Mouse (Mus musculus) monocyte, adult 5-6 weeks (primary cell): ENCODE results near the gene Inhbb. TPM values are rescaled to one million over a fixed set of nuclear protein-coding genes. Genes with fewer than 3 reads are reported as not detected.

ENCODE experiments used
- ATAC-seq: fragments of 153-309, 156-312 bp; replicated peaks from 2 replicates; pipeline ENCODE4 v1.8.0; 2017; ENCODE audit warnings: mild to moderate bottlenecking; ENCODE audit not compliant: low TSS enrichment, insufficient number of reproducible peaks, severe bottlenecking, poor library complexity, low FRiP score
- total RNA-seq: library from RNA; stranded (forward); fragments of 200-1000, 200-491, 200-594 nt; gene quantifications from 3 replicates; pipeline ENCODE4 v1.2.3, GENCODE M21; 2017

Gene Inhbb
- total RNA-seq, result not detected in 3 replicates

DNA sequence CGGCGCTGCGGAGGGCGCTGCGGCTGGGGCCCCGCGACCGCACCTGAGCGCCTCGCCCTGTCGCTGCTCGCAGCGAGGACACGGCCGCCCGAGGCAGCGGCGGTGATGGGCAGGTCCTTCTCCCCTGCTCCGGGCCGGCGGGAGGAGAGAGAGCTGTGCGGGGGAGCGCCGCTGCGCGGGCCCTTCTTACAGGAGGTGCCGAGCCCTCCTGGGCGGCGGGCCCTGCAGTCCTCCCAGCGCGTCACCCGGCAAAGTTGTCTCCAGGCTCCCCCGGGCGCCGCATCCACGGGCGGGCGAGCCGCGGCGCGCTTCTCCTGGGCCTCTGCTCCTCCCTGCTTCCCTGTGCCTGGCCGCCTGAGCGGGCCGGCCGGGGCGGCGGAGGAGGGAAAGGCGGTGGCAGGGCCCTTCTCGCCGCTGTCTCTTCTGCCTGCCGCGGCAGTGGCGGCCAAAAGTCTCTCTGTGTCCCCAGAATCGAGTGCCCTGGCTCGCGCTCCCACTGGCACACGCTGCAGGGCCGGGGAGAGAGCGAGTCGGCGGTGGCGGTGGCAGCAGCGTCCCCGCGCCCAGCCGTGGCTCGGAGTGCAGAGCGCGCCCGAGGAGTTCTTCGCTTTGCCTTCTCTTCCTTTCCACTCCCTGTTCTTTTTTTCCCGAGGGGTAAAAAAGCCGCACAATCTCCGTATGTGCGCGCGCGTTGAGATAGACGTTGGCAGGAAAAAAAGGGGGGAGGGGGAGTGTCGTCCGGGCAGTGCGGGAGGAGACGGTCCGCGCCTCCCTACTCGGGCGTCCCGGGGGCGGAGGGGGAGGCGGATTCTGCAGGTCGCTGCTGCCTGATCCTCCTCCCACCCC, at the start of gene Inhbb:
Gene Inhbb, minus strand, starts transcription at position 673 of the 846 bp plus-strand sequence.
- ATAC-seq, result no peak

DNA sequence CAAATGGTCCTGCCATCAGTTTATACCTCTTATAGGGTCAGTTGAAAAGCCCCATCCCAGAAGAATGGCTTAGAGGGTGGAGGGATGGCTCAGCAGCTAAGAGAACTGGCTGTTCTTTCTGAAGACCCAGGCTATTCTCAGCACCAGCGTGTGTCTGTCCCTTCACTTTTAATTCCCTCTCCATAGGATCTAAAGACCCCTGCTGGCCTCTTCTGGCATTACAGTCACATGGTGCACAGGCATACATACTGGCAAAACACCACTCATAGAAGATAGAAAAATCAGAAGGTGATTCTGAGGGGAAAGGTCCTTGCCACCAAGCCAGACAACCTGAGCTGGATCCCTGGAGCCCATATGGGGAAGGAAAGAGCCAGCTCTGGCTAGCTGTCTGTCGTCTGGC, 41.3 kb upstream of the Inhbb start:
- ATAC-seq, result peak; percentile 42; the same call in 1 of the 2 replicates

DNA sequence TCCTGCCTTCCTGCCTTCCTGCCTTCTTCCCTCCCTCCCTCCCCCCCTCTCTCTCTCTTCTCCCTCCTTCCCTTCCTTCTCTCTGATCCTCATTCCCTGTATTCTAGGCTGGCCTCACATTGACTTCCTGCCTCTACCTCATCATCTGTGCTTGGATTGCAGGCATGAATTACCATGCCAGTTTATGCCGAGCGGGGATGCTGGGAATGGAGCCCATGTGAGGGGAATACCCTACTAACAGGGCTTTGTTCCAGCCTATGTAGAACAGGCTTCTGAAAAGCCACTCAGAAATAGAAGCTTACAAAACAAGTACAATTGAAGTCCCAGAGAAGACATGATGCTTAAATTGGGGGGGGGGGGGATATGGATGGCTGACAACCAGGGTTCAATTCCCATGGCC, 38.0 kb upstream of the Inhbb start:
- no peak for ATAC-seq

- no peak for ATAC-seq
These were observed 36.1 kb upstream of the Inhbb start for GRCm38 (mm10) chr1:119457993-119458605.

DNA sequence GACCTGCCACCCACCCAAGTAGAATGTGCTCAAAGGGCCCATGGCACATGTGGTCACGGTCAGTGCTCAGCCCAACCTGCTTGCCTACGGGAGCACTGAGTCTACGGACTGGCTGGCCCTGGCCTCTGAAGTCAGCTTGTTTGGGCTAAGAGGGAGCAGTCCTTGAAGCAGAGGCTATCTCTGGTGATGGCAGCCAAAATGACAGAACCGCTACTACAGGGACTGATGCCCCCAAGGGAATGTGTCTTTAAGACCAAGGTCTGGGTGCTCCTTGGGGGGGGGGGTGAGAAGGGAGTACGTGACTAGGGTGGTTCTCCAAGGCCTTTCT, 35.4 kb upstream of the Inhbb start:
- ATAC-seq, result no peak

GRCm38 (mm10) chr1:119456671-119457527, 34.9 kb upstream of the Inhbb start:
- 0 out of 2 replicates have a peak, but pooled peaks have one; percentile 13 for ATAC-seq

DNA sequence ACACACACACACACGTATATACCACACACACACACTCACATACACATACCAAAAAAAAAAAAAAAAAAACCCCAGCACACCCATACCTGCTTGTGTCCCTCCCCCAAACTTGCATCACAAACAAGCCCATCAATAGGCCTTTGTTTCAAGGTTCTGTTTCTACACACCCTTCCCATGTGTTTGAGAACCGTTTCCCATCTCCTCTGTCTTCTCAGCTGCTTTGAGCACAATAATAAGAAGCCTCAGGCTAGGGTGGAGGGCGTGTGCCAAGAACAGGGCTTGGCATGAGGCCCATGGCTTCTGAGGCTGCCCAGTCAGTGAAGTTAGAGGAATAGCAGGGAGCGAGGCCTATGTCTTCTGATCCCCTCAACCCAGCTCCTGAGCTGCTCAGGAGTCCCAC, 31.7 kb upstream of the Inhbb start:
- ATAC-seq, result no peak

GRCm38 (mm10) chr1:119451417-119451816, 29.4 kb upstream of the Inhbb start:
- no peak for ATAC-seq

DNA sequence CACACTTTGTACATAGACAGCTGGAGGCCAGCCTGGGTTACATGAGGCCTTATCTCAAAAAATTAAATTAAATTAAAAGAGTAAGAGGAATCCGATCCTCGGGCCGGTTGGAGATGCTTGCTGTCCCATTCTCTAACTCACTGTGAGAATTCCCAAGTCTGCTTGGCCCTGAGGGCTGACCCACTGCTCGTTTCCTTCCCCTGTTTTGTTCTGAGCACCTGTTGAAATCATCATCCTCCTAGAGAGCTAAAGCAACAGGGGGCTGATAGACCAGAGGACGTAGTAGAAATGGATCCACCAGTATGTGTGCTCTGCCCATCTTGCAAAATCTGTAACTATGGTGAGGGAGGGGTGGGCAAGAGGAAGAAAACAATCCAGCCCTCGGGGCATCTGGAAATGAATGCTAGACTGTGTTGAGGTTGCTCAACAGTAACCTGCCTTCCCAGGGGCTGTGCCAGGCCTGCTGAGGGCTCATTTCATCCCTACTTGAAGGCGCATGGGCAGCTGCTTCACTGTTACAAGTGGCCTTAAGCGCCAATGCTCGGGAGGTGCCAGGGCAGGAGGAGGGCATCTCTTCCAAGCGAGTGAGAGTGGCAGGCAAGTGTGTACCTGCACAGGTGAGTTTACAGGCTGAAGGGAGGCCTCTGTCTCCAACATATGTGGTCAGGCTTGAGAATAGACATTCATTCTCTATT, 28.8 kb upstream of the Inhbb start:
- no peak for ATAC-seq

DNA sequence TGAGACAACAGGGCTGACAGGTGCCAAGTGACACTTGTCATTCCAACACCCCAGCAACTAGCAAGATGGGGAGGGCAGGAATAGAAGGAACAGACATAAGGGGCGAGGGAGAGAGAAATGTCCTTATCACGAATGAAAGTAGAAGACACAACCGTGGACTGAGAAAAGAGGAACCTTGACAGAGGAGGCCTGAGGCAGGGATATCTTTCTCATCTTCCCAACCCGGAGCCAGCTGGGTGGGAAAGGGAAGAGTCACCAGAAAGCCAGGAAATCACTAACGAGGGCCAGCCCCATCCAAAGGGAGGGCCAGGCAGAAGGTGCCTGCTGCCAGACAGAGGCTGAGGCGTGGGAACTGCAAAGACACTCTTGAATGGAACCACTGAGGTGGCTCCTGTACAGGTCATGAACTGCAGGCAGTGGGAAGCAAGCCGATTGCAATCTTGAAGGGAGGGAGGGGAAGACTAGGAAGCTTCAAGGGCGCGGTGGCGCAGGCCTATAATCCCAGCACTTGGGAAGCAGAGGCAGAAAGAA, 24.8 kb upstream of the Inhbb start:
- ATAC-seq, result no peak

DNA sequence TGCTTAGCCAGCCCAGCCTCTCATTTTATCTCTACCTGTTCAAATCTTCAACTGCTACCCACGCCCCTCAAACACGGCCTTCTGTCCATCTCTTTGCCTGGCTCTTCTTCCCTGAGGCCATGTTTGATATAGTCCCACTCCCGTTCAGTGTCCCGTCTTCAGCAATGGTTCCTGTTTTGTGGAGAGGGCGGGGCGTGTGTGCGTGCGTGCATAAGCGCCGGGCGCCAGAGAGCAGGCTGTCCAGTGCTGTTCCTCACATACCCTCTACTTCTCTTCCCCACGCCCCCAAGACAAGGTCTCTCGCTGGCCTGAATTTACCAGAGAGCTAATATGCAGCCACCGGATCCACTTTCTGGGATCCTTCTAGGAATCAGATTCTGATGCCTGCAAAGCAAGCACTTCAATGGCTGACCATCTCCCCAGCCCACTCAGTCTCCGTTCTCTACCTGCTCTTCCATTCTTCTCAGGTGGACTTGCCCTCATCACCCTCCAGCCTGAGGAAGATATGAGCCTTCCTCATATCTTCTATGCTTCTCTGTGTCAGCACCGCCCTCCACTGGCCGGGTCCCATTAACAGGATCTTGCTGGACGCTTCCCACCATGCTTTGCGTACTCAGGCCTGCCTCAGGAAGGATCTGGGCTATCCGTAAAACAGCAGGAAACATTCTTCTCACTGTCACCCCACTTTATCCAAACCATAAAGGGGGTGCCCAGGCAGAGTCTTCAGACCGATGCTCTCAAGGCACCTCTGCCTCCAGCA, 21.7 kb upstream of the Inhbb start:
- no peak for ATAC-seq

DNA sequence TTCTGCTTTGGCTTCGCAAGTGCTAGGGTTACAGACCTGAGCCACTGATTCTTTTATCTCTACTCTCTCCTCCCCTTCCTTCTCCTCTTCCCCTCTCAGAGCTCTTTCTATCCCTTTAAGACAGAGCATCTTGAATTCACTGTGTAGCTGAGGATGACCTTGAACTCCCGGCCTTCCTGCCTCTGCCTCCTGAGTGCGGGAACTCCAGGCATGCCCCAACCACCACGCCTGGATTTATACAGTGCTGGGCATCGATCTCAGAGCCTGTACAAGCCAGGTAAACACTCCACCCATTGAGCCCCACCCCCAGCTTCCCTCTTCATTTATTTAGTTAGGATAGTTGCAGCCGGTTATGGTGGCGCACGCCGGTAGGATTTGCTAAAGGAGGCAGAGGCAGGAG, 20.9 kb upstream of the Inhbb start:
- no peak for ATAC-seq

DNA sequence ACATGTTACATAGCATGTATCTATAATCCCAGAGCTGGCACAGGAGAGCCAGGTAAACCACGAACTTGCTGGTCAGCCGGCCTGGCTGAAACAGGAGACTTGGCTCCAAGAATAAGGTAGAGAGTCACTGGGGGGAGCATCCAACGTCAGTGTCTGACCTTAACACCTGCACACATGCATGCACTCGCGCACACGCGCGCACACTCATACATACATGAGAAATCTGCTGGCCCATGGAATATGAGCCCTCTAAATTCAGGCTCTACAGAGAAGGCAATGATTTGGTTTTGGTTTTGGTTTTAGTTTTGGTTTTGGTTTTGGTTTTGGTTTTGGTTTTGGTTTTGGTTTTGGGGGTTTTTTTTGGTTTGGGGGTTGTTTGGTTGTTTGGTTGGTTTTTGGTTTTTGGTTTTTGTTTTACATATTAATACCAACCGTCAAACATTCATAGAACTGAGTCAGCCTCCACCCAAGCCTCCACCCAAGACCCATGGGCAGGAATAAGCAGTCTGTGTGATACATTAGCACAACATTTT, 16.1 kb upstream of the Inhbb start:
- no peak for ATAC-seq

GRCm38 (mm10) chr1:119437401-119437800, 15.4 kb upstream of the Inhbb start:
- ATAC-seq, result no peak

- no peak for ATAC-seq
These were observed 2.3 kb upstream of the Inhbb start for GRCm38 (mm10) chr1:119424141-119424860.

DNA sequence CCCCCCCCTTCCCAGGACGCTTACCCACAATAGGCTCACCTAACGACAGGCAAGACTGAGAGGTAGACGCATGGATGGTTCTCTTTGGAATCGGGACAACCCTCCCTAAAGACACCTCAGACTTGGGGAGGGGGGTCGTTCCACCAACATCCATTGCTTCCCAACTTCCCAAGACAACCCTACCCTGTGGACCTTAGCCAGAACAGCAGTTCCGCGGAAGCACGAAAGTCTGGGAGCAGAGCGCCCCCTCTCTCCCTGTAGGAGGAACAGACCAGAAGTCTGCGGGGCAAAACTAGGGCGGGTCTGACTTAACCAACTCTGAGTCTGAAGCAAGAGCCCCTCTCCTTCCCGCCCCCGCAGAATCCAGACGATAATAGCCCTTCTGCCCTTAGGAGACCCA, 1.5 kb upstream of the Inhbb start:
- no peak for ATAC-seq

GRCm38 (mm10) chr1:119422460-119423015, 490 bp upstream of the Inhbb start:
- no peak for ATAC-seq
